Mouse (Mus musculus) monocyte, adult 5-6 weeks (primary cell): ENCODE results near the gene 2610028H24Rik. TPM values are rescaled to one million over a fixed set of nuclear protein-coding genes. Genes with fewer than 3 reads are reported as not detected.

ENCODE experiments used
- ATAC-seq: fragments of 153-309, 156-312 bp; replicated peaks from 2 replicates; pipeline ENCODE4 v1.8.0; 2017; ENCODE audit warnings: mild to moderate bottlenecking; ENCODE audit not compliant: low TSS enrichment, insufficient number of reproducible peaks, severe bottlenecking, poor library complexity, low FRiP score
- total RNA-seq: library from RNA; stranded (forward); fragments of 200-1000, 200-491, 200-594 nt; gene quantifications from 3 replicates; pipeline ENCODE4 v1.2.3, GENCODE M21; 2017

2610028H24Rik gene
- total RNA-seq = not detected in 3 replicates

GRCm38 (mm10) chr10:76448851-76449250, at the start of gene 2610028H24Rik:
2610028H24Rik (plus strand) TSS chr10:76449081.
- no peak for ATAC-seq

DNA sequence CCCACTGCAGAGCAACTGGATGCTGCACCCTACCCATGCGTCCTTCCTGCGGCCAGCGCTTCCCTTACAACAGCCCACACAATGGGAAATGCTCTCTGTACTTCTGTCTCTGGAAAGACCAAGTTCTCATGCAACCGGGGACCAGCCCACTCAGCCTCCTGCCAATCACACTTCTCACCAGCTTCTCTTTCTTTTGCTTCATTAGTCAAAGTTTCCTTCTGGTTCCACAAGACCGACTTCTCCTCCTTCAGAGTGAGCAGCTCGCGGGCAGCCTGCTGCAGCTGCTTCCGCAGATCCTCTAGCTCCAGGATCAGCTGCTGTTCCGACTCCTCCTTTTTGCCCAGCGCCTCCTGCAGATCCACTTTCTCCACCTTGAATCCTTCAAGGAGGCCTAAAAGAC, 40.4 kb upstream of the 2610028H24Rik start:
- no peak for ATAC-seq

DNA sequence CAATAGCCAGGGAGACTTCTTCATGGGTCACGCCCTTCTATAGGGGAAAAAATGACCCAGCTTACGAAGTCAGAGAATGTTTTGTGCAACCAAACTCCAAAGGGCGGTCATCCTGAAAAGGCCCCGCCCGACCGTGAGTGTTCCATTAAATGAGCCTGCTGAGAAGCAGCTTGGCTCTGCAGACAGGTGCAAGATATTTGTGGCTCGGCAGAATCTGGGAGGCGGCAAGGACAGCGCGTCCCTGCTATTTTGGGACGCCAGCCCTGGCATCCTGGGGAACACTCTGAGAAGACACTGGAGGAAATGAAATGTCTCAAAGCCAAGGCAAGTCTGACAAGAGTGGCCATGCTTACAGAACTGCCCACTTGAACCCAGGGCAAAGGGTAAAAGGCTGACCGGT, 32.1 kb upstream of the 2610028H24Rik start:
- no peak for ATAC-seq

- no peak for ATAC-seq
Observed at GRCm38 (mm10) chr10:76425674-76426073, 23.2 kb upstream of the 2610028H24Rik start.

DNA sequence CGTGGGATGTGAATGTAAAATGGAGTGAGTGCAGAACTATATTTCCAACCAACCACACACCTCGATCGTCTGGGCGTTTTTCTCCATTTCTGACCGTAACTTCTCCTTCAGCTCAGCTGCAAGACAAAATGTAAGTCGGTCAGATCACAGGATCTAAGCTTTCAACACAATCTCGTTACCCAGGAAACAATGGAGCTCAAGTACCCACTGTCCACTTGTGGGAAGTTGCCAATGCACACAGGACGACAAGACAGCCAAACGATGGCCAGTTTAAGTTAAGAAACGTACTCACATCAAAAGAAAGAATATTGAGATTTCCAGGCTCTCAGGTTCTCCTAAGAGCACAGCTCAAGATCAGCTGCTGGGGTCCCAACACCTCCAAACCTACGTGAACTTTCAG, 15.0 kb upstream of the 2610028H24Rik start:
- no peak for ATAC-seq

DNA sequence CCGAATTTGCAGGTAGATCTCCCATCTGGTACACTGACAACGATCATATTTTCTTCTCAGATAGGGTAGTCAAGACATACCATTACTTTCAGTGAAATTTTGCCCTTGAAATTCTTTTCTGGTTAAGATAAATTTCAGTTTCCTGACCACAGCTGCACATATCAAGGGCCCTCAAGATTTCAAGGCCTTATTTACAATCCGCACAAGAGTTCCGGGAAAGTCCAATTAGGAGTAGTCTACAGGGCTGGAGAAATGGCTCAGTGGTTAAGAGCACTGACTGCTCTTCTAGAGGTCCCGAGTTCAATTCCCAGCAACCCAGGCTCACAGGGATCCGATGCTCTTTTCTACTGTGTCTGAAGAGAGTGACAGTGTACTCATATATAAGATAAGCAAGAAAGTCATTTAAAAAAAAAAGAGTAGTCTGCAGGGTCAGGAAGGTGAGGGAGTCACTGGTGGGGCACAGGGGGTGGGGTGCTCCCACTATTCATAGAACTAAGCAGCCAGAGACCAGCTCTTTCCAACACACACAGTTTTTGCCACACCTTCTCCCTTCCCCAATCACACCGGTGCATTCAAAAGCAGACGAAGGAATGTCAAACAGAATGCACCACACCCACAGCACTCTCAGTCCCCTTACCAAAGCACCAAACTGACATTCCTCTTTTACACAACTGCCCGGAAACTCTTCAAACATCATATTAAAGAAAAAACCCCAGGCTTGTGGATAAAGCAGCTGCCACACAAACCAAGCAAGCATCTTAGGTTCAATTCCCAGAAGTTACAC, 9.6 kb upstream of the 2610028H24Rik start:
- ATAC-seq = no peak

DNA sequence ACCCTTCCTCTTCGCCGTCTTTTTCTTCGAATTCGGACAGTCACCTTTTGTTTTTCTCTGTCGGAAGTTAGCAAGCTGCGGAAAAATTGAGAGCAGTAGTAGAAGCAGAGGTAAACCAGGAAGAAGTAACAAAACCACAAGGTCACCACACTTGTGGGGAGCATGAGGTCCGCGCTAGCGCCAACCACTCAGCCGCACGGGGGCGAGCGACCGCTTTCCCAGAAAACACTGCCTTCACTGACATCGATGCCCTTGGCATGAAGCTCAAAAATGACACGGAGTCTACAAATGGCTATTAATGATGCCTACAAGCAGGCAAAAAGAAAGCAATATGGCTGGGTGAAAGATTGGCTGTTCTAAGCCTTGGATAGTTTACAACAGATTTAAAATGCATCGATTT, 8.6 kb upstream of the 2610028H24Rik start, which contains the start of gene AC141477.1:
Gene AC141477.1, minus strand, starts transcription at position 164 of the 400 bp plus-strand sequence.
- no peak for ATAC-seq

- peak; percentile 93 for ATAC-seq
Observed at GRCm38 (mm10) chr10:76442178-76443088, 6.4 kb upstream of the 2610028H24Rik start, which contains the start of gene Pcnt. Pcnt (minus strand) TSS chr10:76442786.

DNA sequence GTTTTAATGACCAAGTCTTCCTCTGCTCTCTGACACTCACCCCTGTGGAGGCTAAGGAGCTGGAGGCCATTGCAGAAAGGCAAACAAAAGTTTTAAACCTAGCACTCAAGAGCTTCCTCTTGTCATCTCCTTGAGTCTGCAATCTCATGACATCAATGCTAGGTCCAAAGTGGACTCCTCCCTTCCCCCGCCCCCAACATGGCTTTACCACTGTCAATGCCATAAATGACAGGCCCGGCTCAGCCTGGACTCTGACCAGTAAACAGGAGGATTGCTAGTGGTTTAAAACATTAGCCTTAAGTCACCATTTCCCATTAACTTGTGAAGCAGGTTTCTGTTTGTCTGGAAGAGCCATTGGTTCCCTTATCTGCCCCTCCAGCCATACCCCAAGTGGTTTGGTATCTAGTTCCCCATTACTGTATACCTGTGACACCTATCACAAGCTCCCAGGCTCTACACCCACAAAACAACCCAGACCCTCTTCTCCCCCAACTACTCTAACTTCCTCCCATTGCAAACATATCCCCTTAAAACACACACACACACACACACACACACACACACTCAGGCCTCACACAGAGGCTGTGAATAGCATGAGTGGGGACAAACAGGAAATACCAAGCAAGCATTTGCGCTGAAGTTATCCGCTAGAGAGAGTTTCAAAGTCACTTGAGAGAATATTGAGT, 2.7 kb upstream of the 2610028H24Rik start:
- no peak for ATAC-seq

GRCm38 (mm10) chr10:76447406-76448229, 1.3 kb upstream of the 2610028H24Rik start:
- ATAC-seq = no peak

DNA sequence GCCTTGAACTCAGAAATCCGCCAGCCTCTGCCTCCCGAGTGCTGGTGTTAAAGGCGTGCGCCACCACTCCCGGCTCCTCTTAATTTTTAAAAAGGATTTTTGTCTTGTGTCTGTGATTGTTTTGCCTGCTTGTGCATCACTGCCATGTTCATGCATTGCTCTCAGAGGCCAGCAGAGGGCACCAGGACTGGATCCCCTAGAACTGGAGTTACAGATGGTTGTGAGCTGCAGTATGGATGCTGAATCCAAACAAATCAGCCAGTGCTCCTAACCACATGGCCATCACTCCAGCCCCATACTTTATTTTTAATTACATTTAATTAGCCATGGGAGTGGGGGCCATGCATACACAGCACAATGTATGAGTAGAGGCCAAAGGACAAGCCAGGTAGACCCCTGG, 6.4 kb downstream of the 2610028H24Rik start:
- ATAC-seq = 0 out of 2 replicates have a peak, but pooled peaks have one; percentile 37

DNA sequence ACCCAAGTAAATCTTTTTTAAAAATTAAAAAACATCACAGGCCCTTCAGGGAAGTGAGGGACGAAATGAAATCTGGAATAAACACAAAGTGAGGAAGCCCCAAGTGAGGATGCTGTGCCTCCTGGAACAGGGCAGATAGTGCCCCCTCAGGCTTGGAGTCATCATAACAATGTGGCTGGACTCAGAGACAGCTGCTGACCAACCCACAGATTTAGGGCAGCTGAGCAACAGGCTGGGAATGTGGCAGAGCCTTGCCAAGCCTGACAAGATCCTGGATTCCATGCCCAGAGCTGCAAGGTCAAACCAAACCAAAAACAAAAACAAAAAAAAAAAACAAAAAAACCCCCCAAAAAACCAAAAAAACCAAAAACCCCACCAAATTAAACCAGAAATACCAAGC, 12.4 kb downstream of the 2610028H24Rik start:
- no peak for ATAC-seq

DNA sequence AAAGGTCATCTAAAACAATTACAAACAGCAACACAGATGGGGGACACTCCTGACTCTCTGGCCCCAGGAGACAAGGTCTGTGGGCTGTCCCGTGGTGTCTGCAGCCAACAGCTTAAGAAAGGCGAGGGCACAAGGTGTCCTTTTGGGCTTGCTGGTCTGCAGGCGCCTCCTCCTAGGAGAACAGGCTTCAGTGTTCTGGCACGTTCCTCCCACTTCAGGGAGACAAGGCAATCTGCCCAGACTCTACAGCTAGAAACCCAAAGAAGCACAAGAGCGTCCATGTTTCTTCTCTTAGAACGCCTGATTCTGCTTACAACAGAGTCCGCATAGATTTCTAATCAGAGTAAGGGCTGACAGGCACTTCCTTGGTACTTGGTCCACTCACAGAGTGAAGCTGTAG, 13.4 kb downstream of the 2610028H24Rik start:
- no peak for ATAC-seq

DNA sequence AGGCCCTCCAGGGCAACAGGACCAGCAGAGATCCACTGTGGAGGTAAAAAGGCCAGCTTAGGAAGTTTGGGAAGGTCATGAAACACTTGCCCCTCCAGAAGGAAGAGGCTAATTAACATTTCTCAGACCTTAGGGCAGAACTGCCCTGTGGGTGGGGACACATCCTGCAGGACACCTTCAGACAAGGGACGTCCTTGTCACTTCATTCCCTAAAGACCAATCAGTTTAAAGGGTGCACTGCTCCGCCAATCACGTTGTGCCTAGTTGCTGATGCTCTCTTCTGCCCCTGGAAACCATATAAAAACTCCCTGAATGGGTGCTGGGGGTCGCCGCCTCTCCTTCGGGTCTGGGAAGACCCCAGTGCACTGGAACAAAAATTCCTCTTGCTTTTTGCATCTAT, 13.8 kb downstream of the 2610028H24Rik start:
- ATAC-seq = no peak

DNA sequence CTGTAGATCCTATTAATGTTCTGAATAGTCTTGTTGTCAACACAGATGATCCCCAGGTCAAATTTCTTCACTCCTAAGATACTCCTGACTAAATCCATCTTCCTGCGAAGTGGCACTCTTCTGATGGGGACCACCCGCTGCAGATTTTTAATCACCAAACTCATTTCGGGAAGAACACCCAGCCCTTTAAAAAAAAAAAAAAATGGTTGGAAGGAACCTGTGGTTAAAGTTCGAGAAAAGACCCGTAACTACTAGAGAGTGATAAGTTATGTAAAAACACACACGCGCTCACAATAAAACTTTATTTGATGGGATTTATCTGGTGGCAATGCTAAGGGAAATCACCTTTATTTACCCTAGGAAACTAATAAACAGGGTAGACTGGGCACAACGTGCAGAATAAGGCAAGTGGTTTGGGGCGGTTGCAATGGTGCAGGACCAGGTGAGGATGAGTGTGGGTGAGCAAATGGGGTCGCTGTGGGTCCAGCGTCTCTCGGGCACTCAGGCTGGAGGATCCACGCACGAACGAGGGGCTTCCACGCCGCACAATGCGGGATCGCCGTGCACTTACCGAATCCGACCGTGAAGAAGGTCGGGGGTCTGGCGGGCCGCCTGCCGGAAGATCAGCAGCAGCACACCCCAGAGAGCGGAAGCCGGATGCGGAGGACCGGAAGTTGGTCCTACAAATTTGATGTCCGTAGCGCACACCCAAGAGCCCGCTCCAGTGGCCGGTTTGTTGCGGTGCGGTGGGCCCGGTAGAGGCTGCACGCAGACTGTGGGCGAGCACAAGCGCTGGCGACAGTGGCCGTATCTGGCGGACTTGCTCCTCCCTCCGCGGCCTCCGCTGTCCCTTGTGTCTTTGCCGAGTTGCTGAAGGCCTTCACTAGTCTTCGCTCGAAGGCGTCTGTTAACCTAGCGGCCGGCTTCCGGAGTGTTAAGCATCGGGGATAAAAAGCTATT, 19.6 kb downstream of the 2610028H24Rik start, which contains the start of the genes Mcm3ap and Ybey:
Gene Mcm3ap, plus strand, starts transcription at position 725 of the 960 bp plus-strand sequence.
Gene Ybey, minus strand, starts transcription at position 912 of the 960 bp plus-strand sequence.
- ATAC-seq = peak; percentile 96

DNA sequence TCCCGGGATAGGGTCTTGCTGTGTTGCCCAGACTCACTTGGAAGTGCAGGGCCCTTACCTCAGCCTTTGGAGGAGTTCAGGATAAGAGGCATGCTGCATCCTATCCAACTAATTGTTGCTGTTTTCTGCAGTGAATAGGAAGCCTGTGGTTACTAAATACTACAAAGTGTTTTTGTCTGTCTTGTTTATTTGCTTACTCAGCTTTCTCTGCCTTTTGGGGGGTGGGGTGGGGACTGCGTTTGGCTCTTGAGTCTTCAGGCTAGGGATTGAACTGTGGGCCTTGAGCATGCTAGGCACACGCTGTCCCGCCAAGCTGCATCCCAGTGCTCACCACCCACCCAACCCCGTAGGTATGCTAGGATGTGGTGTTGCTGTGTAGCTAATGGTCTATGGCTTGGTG, 24.9 kb downstream of the 2610028H24Rik start:
- ATAC-seq = no peak

GRCm38 (mm10) chr10:76480851-76481250, 32.0 kb downstream of the 2610028H24Rik start:
- no peak for ATAC-seq
